Mouse (Mus musculus) kidney, postnatal 14 days (tissue): Measurements from ENCODE around the gene Tmem131.

Experiments used
- DNase-seq: peaks from one replicate; pipeline ENCODE4 v3.0.0; 2022; ENCODE audit warnings: mixed read lengths

Gene Tmem131

DNA sequence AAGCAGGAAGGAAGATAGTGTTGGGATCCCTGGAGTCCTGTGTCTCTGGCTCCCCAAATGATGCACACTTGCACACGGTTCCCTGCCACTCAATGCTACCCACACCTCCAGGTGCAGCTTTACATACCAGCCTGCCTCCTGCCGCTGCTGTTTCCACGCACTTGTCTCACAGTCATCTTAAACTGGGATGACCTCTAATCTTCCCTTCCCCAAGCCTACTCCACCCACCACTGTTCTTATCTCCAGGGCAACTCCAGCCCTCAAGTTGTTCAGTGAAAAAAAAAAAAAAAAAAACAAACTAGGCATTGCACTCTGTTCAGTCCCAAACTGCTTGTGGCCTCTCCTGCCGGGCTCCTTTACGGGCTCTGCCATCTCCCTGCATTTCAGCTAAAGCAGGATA, at the start of gene Tmem131:
Tmem131 (minus strand) TSS at position 14 of the 400 bp plus-strand sequence.
- no peak for DNase-seq

DNA sequence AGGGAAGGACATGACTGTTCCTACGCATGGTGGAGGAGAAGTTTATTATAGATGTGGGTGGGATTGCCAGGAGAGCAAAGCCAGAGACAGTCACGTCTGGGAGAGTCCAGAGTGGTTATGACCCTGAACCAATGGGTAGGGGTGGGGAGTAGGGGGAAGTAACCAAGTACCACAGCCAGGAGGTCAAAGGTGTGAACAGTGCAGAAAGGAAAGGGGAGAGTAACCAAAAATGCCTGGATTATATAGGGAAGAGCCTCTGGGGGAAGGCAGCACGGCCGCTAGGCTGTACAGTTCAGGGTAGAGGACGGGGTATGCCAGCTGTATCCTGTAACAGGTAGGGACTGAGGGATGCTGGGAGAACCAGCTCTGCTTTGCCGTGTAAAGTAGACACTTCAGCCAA, 45.1 kb upstream of the Tmem131 start:
- DNase-seq, result no peak

DNA sequence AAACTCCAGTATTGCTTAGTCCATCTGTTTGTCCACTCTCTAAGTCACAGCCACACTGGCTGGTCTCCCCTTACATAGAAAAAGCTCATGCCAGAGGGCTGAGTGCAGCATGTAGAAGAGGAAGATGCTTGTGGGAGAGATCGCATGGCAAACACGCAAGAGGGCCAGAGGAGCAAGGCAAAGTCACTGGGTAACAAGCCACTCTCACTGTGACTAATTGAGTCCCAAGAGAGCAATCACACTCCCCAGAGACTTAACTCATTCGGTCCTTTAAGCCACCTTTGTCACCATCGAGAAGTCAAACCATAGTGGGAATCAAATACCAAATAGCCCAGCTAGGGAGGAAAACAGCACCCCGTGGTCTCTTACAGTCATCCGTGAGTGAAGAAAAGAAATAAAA, 44.7 kb upstream of the Tmem131 start:
- no peak for DNase-seq

DNA sequence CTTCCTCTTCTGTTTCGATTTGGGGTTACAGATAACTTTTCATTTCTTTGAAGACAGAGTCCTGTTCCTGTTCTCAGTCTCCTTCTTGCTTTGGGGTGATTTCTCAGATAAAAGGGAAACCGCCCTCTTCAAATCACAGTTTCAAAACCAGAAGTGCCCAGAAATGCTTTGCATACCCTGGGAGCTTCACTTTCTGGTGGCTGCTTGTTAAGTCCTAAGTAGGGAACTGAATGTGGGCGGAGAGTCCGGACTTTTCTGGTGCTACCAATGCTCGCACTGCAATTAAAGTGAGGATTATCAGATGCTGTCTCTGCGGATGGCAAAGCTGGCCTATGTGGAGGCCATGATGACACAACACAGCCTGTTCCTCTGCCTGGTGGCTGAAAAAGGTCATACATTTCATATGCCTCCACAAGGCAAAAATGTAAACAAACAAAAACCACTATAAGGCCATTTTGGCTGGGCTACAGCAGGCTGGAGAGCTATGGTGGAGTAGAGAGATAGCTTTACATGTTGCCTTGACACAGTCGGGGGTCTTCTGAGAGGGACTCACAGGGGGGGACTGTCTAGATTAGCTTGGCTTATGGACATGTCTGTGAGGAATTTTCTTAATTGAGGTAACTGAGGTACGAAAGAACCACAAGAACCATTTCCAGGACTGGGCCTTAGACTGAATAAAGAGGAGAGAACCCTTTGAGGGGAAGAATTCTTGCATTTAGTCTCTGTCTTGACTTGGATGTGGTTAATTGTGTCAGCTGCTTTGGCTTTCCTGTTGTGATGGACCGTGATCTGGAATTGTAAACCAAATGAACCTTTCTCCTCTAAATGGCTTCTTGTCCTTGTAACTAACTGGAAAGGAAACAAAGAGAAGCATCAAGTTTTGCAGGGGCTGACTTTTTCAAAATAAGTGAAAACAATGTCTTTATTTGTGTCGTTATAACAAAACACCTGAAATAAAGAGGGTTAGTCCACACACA, 44.0 kb upstream of the Tmem131 start:
- DNase-seq, result no peak

DNA sequence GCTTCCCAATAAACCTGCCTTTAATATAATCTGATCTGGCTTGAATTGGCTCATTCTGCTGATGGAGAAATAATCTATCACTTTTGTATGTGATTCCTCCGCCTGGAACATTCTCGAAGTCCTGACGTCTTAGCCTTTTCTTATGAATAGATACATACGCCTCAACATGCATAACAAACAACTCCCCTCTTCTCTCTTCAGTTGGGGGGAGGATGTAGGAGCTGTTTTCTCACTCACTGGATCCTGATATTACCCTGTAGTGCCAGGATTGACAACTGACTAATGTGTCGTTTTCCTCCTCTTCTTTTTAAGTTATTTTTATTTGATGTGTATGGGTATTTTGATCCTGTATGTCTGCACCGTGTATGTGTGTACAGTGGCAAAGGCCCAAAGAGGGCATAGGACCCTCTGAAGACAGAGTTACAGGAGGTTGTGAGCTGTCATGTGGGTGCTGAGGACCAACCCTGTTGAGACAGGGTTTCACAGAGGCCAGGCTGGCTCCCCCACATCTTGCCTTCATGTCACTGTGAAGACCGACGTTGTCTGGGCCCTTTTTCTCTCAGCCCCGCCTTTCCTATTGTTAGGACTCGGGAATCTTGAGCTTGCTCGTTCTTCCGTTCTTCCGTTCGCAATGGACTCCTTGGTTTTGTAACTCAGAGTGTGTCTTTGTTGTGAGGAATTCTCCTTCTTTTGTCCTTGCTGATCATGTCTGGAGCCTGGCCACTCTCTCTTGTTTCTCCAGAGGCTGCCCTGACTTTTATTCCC, 43.1 kb upstream of the Tmem131 start:
- DNase-seq, result no peak

DNA sequence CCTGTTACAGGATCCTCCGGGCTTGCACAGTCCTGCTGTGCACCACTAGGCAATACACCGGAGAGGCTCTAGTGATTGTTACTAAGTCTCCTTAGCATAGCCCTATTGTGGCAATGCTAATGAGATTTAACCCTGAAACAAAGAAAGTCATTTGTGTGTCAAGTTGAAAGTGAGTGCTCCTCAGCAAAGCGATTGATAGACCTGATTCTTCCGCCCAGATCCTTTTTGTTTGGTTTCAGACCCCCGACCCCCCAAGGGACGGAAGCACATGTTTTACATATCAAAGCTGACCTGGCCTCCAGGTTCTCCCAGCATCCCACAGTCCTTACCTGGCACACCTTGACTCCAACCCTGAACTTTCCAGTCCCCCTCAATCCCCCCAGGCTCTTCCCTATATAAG, 42.4 kb upstream of the Tmem131 start:
- DNase-seq, result no peak

DNA sequence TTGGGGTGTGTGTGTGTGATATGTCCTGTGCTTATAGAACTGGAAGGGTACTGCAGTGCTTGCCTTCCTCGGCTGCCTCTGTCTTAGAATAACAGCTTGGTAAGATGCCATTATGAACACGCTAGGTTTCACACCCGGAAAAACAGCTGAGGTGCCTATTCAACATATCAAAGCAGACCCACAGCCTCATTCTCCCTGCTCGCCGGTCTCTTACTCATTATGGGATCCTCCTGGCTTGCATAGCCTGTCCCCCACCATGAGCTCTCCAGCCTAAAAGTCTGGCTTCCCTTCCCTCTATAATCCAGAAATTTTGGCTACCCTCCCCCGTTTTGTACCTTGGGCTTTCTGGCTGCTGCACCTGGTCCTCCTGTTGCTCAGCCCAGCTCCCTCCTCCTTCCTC, 40.9 kb upstream of the Tmem131 start:
- DNase-seq, result no peak

DNA sequence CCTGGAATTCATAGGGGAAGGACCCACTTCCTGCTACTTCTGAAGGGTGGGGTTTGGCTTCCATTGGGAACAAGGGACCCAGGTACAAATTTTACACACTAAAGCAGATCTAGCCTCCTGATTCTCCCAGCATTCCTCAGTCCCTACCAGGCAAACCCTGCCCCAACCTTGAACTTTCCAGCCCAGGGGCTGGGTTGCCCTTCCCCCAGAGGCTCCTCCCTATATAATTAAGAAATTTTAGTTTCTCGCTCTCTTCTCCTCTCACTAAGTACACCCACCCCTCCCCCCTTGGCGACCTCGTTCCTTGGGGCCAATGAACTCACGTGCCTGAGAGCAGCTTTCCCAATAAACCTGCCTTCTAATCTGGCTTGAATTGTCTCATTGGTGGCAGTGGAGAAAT, 40.3 kb upstream of the Tmem131 start:
- DNase-seq, result no peak

DNA sequence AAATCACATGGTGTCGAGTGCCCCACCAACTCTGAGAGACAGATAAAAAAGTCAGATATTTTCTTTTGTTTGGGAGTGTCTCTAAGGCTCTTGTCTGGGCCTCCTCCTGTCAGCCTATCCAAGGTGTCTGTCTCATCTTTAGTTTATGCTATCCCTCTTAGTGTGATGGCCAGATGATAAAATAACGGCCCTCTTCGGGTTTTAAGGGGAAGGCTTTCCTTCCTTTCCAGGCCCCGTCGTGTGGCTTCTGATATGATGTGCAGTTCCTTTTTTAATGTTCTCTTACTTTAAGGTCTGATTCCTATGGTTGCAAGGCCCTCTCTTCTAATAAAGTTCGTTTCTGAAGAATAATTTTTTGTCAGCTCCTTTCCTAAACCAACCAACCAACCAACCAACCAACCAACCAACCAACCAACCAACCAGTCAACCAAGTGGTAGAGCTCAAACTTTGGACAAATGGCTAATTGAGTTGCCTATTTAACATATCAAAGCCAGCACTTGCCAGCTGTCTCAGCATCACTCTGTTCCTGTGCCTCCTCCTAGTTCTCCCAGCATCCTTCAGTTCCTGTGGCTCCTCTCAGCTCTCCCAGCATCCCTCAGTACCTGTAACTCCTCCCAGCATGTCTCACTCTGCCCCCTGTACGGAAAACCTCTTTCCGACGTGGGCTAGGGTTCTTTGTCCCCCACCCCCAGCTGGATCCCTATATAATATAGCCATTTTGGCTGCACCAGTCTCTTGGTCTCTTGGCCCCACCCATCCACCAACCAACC, 38.9 kb upstream of the Tmem131 start:
- DNase-seq, result no peak

DNA sequence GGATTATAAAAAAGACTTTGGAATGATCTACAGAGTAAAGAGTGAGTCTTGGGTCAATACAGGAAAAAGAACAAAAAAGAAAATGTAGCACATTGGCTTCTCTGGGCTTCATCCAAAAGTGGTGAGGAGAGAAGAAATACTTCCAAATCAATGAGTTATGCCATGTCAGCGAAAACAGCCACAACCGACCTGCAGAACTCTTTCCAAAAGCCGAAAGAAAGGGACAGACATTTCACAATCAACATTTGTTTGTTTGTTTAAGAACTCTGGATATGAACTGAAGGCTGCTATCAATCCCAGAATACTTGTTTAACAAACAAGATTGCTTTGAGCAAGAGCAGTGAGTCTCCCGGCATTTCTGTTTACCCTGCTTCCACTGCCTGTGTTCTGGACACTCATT, 33.3 kb upstream of the Tmem131 start:
- no peak for DNase-seq

DNA sequence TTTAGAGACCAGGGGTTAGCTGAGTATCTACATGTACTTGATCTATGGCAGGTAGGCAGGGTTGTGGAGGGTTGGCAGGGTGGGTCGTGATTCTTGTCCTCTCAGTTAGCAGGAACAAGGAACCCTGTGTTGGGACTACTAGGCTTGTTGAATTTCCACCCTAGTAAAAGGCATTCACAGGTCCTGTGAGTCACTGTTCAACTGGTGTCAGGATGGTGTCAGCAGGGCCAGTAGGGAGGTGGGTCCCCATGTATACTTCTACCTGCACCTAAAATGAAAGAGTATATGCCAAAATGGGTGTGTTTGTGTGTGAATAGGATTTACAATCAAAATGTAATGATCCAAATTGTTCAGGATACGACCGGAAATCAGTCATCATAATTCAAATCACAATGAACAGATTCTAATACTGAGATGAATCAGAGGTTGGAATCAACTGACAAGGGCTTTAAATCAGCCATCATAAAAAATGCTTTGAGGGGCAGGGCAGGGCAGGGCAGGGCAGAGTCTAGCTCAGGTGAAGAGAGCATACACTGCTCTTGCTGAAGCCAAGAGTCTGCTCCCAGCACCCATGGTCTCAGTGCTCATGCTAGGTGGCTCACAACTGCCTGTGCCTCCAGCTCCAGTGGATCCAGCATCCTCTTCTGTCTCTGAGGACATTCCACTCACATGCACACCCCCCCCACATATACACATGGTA, 27.6 kb upstream of the Tmem131 start:
- DNase-seq, result no peak

DNA sequence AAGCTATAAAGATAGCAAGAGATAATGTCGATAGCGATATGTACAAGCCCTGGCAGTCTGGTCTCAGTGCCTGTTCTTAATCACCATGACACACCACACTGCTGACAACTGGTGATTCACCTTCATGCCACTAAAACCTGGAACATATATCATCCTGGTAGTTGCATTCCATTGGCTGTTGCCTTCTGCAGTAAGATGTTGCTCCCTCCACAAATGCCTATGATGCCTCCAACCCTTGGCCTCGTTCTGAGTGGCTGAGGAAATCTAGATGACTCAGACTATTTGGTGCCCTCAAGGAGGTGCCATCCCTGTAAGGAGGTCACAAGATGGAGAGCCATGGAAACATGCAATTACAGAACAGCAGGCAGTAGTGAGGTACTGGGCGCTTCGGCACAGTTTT, 22.4 kb upstream of the Tmem131 start:
- DNase-seq, result no peak

DNA sequence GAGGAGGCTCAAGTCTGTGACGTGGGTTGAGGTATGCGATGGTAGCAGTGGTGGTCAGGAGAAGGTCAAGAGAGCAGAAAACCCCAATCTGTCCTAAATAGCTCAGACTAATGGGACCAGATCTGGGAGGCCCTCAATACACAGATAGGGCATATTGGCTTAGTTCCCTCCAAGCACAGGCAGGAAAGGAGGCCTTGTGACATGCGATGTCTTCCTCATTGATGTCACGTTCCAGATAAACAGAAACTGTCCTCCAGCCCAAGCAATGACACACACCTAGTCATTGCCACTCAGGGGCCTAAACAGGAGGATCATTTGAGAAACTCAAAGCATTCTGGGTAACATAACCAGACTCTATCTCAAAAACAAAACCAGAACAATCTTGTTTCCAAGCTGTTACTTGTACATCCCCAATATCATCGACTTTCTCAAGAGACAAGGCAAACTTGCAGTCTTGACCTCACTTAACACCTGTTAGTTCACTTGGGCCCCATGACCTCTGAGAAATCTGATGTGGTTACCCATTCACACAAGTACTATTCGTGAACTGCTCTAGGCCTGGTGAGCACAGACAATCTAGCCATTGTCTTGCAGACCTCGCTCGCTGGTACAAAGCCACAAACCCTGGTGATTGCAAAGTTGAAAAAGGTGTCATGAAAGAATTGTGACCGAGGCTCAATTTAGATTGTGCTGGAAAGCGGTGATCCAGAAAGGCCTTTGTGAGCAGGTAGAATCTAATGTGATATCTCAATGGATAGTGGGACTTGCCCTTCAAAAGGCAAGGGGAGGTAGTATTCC, 19.1 kb upstream of the Tmem131 start:
- no peak for DNase-seq

DNA sequence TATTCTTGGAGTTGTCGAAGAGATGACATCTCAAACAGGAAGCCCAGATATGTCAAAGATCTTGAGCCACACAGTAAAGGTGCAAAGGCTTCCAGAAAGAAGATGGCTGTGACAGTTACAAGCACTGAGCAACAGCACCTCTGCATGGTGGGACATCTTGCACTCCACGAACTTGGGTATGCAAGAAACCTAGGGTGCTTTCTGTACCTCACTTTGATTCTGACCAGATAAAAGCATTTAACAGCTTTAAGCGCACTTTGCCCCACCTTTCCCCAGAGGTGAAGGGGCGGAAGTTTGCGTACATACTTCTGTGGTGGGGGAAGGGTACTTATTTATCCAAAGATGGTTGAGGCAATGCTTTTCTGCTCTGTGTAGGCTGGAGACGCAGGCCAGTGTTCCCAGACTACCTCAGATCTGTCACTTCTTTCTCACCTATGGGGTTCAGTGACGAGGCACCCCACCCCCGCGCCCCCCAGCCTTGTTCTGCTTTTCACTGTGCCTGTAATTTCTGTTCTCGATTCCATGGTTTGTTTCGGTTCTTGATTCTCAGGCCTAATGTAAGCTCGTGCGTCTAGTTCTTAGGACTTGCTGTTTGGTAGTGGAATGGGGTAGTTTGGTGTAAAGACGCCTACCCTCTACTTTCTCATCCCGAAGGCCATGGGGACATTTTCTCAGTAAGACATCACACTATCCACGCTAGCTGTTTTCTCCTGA, 17.2 kb upstream of the Tmem131 start:
- DNase-seq, result no peak

DNA sequence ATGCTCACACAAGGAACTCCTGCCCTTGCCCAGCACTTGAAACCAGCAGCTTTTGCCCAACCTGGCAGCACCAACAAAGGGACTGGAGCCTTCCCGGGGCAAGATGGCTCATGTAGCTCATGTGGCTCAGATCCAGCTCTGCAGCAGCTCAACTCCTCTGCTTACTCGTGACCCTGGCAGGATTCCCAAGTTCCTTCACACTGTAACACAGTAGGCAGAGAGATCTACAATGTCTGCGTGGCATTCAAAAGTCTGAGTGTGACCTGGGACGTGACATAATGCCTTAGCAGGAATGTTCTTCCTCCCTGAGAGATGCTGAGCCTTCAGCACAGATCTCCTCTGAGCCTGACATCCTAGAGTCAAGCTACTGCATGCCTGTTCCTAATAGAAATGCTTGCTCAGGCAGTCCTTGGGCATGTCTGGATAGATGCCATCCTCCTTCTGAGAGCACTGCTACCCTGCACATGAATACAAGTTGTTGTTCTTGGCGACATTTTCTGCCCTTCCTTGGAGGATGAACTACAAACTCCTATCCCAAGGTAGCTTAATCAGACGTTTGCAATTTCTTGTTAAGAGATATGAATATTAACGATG, 6.2 kb upstream of the Tmem131 start:
- DNase-seq, result peak; percentile 58

DNA sequence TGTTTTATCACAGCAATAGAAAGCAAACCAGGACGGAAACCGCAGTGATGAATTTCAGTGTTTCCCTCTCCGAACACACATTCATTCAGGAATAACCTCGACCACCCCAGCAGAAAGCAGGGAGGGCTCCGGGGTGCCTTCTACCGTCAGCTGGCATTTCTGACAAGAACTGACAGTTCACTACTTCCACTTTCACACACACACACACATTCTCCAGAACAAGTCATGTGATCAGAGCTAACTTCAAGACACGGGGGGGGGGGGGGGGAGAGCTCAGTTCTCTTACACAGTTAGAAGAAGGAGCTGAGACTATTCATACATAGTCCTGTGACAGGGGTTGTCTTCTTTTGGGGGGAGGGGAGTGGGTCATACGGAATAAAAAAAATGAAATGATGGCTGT, 4.0 kb upstream of the Tmem131 start:
- DNase-seq, result no peak

DNA sequence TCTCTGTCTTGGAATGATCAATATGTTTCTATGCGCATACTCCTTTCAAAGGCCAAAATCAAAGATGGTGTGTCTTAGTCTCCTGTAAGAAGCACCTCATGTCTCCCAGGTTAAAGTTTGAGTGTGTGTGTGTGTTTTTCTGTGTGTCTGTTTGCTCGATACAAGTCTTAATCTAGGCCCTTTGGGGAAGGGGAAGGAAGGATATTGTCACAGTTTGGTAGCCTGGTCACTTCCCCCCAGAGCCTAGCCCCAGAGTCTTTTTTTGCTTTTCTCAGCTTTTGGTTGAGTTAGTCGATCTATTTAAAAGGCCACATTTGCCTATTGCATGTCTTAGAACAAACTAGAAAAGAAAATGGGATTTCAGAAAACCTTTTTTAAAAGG, 3.1 kb downstream of the Tmem131 start:
- no peak for DNase-seq

DNA sequence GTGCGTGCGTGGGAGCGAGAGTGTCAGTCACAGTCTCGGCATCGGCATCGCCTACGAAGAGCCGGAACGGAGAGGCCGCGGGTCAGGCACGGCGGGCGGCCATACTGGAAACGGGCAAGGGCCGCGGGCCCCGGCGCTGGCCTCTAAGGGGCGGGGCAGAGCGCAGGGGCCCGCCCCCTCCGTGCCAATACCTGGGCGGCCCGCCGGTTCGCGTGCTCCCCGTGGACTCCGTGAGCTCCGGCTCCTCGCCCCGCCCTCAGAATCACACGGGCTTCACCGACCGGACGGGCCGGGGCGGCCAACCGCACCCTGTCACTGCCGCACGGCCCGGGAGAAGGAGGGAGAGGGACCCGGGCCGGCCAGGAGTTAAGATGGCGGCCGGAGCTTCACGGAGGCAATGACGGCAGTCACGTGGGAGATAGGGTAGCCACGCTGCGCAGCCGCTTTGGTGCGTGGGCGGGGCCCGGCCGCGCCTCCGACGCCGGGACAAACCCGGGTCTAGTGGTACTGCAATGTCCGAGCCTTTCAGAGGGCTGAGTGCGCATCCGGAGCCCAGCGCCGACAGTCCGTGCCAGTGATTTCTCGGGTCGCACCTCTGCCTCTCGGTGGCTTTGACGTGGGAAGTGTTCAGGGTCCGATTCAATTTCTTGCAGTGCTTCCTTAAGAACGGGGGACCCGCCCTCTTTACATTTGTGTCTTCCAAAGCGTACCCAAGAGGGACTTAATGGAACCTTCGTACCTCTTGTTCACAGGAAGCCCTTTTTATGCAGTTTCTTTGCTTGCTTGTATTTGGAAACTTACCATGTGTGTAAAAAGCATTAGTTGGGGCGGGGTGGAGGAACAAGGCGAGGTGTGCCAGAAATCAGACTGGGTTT, 3.7 kb downstream of the Tmem131 start:
- peak; percentile 96 for DNase-seq

DNA sequence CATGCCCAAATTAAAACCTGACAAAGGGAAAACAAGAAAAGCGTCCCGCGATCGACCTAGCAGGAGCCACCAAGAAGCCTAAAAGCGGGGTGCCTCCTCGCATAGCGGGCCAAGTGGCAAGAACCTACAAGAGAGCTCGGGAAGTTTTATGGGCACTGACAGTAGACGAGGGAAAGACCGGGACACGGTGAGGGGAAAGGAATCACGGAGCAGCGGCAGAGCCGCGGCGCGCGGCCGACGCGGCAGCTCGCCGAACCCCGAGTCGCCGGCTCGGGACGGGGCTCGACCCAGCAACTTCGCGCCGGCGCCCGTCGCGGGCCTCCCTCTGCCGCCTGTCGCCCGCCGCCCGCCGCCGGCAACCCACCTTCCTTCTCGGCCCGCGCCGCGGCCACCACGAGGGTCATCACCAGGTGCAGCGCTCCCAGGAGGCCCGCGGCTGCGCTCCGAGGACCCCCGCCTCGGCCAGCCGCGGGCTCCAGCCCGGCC, 4.6 kb downstream of the Tmem131 start:
- DNase-seq, result peak; percentile 59
